Mouse (Mus musculus): ENCODE data around the gene Kpna4. TPM values are rescaled to one million over a fixed set of nuclear protein-coding genes. Genes with fewer than 3 reads are reported as not detected.

Gene Kpna4
- polyA plus RNA-seq, 1 experiment from 2014 or later: 22.7 TPM

DNA sequence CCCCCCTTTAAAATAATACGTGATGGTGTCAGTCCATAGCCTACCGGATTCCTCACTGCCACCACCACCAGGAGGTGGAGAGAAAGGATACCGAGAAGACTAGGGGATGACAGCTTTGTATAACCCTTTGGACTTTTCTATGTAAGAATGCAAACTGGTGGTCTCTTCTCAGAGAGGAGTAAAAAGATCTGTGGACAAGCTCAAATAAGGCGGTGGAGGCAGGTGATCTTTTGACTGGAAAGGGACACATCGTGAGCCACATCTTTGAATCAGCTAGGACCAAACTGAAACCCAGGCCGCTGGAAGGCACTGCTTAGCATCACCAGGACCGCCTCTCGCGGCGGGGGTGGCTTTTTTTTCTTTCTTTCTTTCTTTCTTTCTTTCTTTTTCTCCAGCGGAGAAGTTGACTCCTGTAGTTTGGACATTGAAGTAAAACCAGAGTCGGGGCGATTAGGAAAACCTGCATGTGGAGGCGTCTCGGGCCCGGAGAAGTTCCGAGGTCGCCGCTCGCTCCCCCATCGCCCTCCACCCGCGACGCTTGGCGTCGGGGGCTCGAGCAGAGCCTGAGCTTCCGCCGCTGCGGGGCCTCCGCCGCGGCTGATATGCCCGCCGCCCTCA, 913 bp downstream of the Kpna4 start:
- Histone ChIP-seq H3K4me1 (ENCODE audit: control insufficient read depth, insufficient read depth, low read length) (no peaks in the 10 kb centered on the region; the same call in 1 of the 2 replicates), H3K36me3 (ENCODE audit: control insufficient read depth, insufficient read depth, low read length) (no peaks in the 10 kb centered on the region; the same call in 1 of the 2 replicates), H3K4me2 (ENCODE audit: low read depth, low read length) (peak overlapping the region; percentile 71), H3K4me3 (replicated peaks; ENCODE audit: low read length) (peak overlapping the region; percentile 86), H3K27me3 (ENCODE audit: control insufficient read depth, insufficient read depth, low read length) (no peaks in the 10 kb centered on the region), H3K27ac (ENCODE audit: low read length) (peak overlapping the region; percentile 97), H3K9ac (ENCODE audit: low read length) (peak overlapping the region; percentile 93), H3K9me3 (replicated peaks; ENCODE audit: control insufficient read depth, low read length) (no peaks in the 10 kb centered on the region)
- no peak for ATAC-seq (ENCODE audit: insufficient read depth, low FRiP score)
- under 1% methylated on average over 35 of the region's 35 CpGs for WGBS

DNA sequence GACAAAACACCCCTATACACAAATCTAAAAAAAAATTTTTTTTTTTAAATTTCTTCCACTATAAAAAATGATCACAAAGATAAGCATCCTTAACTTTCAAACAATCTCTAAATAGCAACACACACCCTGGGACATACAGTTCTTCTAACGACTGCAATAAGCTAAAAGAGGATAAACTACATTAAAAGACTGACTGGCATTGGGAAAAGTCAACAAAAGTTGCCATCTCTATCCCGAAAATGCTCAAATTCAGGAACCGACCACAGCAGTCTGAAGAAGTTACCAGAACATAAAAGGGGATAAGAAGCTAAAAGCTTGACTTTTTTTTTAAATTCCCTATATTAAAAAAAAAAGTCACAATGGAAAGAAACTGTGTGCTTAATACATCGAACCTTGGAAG, 1.5 kb downstream of the Kpna4 start:
- H3K9ac ChIP-seq (ENCODE audit: low read length): peak overlapping the region; percentile 93
- H3K4me2 ChIP-seq (ENCODE audit: low read depth, low read length): peak overlapping the region; percentile 71
- H3K27me3 ChIP-seq (ENCODE audit: control insufficient read depth, insufficient read depth, low read length): no peaks in the 10 kb centered on the region
- peak overlapping the region; percentile 86 for H3K4me3 ChIP-seq (replicated peaks; ENCODE audit: low read length)
- ATAC-seq (ENCODE audit: insufficient read depth, low FRiP score): no peak
- whole genome bisulfite sequencing: 5% methylated on average over 4 of the region's 4 CpGs
- no peaks in the 10 kb centered on the region; the same call in 1 of the 2 replicates for H3K36me3 ChIP-seq (ENCODE audit: control insufficient read depth, insufficient read depth, low read length)
- H3K9me3 ChIP-seq (replicated peaks; ENCODE audit: control insufficient read depth, low read length): no peaks in the 10 kb centered on the region
- H3K27ac ChIP-seq (ENCODE audit: low read length): no peak overlapping the region; the same call in 1 of the 2 replicates
- H3K4me1 ChIP-seq (ENCODE audit: control insufficient read depth, insufficient read depth, low read length): no peaks in the 10 kb centered on the region; the same call in 1 of the 2 replicates

DNA sequence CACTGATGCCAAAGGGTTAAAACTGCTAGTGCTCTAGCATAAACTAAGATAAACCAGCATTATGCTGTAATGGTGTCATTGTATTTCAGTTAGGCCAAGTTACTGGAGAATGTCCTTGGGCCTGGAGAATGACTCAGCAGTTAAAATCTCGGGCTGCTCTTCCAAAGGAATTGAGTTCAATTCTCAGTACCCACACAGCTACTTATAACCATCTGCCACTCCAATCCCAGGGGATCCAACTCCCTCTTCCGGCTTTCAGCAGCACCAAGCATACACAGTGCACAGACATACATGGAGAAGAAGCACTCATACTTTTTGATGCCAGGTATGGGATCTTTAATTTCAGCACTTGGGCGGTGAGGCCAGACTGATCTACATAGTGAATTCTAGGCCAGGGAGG, 8.1 kb downstream of the Kpna4 start:
- H3K4me1 ChIP-seq (ENCODE audit: control insufficient read depth, insufficient read depth, low read length): peaks cover 6% of the 10 kb centered on the region; the same call in 1 of the 2 replicates
- H3K27me3 ChIP-seq (ENCODE audit: control insufficient read depth, insufficient read depth, low read length): no peaks in the 10 kb centered on the region
- no peak overlapping the region for H3K4me3 ChIP-seq (replicated peaks; ENCODE audit: low read length)
- no peak for ATAC-seq (ENCODE audit: insufficient read depth, low FRiP score)
- no peak overlapping the region for H3K4me2 ChIP-seq (ENCODE audit: low read depth, low read length)
- no peaks in the 10 kb centered on the region; the same call in 1 of the 2 replicates for H3K36me3 ChIP-seq (ENCODE audit: control insufficient read depth, insufficient read depth, low read length)
- H3K9me3 ChIP-seq (replicated peaks; ENCODE audit: control insufficient read depth, low read length): no peaks in the 10 kb centered on the region
- no peak overlapping the region for H3K27ac ChIP-seq (ENCODE audit: low read length)
- WGBS: 62% methylated on average over 3 of the region's 3 CpGs
- H3K9ac ChIP-seq (ENCODE audit: low read length): no peak overlapping the region

DNA sequence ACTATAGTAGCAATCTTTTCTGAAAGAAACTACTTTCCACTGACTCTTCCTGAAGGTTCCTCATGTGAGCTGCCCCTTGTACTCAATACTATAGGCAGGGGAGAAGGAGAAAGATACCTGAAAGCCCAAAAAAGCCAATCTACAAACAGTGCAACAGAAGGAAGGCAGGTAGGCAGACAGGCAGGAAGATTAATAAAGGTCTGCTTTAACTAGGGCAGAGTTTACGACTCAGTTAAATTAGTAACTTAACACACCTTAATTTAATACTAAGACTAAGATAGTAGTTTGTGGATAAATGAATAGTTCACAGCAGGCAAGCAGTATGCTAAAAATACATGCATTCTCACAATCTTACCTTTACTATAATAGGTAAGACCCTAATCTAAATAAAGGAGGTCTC, 12.2 kb downstream of the Kpna4 start:
- WGBS: 88% methylated on average over 1 of the region's 1 CpGs
- H3K4me2 ChIP-seq (ENCODE audit: low read depth, low read length): no peak overlapping the region
- no peak overlapping the region for H3K4me3 ChIP-seq (replicated peaks; ENCODE audit: low read length)
- no peaks in the 10 kb centered on the region for H3K36me3 ChIP-seq (ENCODE audit: control insufficient read depth, insufficient read depth, low read length)
- H3K27ac ChIP-seq (ENCODE audit: low read length): no peak overlapping the region
- no peaks in the 10 kb centered on the region for H3K27me3 ChIP-seq (ENCODE audit: control insufficient read depth, insufficient read depth, low read length)
- no peak overlapping the region for H3K9ac ChIP-seq (ENCODE audit: low read length)
- no peak for ATAC-seq (ENCODE audit: insufficient read depth, low FRiP score)
- no peaks in the 10 kb centered on the region for H3K9me3 ChIP-seq (replicated peaks; ENCODE audit: control insufficient read depth, low read length)
- H3K4me1 ChIP-seq (ENCODE audit: control insufficient read depth, insufficient read depth, low read length): peaks cover 6% of the 10 kb centered on the region; the same call in 1 of the 2 replicates

DNA sequence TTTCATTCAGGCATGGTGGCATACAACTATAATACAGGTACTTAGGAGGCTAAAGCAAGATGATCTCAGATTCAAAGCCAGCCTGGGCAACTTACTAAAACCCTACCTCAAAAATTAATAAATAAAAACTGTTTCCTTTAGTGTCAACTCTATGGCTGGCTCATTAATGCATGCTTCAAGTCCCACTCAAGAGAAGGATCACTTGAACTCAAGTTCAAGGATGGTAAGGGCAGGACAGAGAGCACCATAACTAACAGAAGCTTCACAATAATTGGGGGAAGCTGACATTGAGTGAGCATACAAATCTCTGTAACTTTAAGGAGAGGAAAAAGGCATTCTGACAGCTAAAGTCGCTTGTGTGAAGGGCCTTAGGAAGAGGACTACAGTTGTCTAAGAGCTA, 13.0 kb downstream of the Kpna4 start:
- H3K4me3 ChIP-seq (replicated peaks; ENCODE audit: low read length): no peak overlapping the region
- no peak overlapping the region for H3K4me2 ChIP-seq (ENCODE audit: low read depth, low read length)
- H3K27me3 ChIP-seq (ENCODE audit: control insufficient read depth, insufficient read depth, low read length): no peaks in the 10 kb centered on the region
- H3K27ac ChIP-seq (ENCODE audit: low read length): no peak overlapping the region
- H3K36me3 ChIP-seq (ENCODE audit: control insufficient read depth, insufficient read depth, low read length): no peaks in the 10 kb centered on the region
- H3K9me3 ChIP-seq (replicated peaks; ENCODE audit: control insufficient read depth, low read length): no peaks in the 10 kb centered on the region
- no peak overlapping the region for H3K9ac ChIP-seq (ENCODE audit: low read length)
- peaks cover 5% of the 10 kb centered on the region; the same call in 1 of the 2 replicates for H3K4me1 ChIP-seq (ENCODE audit: control insufficient read depth, insufficient read depth, low read length)
- ATAC-seq (ENCODE audit: insufficient read depth, low FRiP score): no peak
- 71% methylated on average over 1 of the region's 1 CpGs for WGBS

DNA sequence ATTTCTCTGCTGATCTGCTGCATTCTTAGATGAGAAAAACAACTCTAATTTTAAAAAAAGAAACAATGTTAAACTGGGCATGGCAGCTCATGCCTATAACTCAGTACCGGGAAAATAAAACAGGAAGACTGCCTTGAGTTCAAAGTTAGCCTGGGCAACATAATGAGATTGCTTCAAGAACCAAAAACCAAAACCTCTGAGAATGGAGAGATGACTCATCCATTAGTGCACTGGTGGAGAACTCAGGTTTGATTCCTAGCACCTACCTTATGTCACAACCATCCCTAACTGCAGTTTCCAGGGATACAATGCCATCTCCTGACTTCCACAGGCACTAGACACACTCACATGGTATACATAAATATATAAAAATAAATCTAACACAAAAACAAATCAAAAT, 17.8 kb downstream of the Kpna4 start:
- H3K27ac ChIP-seq (ENCODE audit: low read length): no peak overlapping the region
- no peaks in the 10 kb centered on the region for H3K36me3 ChIP-seq (ENCODE audit: control insufficient read depth, insufficient read depth, low read length)
- H3K9ac ChIP-seq (ENCODE audit: low read length): no peak overlapping the region
- WGBS: 95% methylated on average over 1 of the region's 1 CpGs
- H3K4me1 ChIP-seq (ENCODE audit: control insufficient read depth, insufficient read depth, low read length): no peaks in the 10 kb centered on the region
- no peaks in the 10 kb centered on the region for H3K9me3 ChIP-seq (replicated peaks; ENCODE audit: control insufficient read depth, low read length)
- no peak for ATAC-seq (ENCODE audit: insufficient read depth, low FRiP score)
- H3K27me3 ChIP-seq (ENCODE audit: control insufficient read depth, insufficient read depth, low read length): no peaks in the 10 kb centered on the region
- H3K4me3 ChIP-seq (replicated peaks; ENCODE audit: low read length): no peak overlapping the region
- no peak overlapping the region for H3K4me2 ChIP-seq (ENCODE audit: low read depth, low read length)

DNA sequence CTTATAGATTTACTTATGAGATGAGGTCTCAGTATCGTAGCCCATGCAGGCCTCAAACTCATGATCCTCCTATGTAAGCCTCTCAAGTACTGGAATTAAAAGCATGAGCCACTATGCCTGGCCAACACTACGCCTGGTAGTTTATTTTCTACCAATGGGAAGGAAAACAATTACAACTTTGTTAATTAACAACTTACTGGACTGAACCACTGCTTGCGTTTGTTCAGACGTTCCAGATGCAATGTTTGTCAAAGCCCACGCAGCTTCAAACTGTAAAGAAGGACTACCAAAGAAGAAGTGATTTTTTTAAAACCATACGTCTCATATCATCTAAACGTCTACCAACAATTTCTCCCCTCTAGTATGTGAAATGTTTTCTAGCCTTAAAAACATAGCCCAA, 32.5 kb downstream of the Kpna4 start:
- Histone ChIP-seq H3K9ac (ENCODE audit: low read length) (no peak overlapping the region), H3K4me1 (ENCODE audit: control insufficient read depth, insufficient read depth, low read length) (no peaks in the 10 kb centered on the region), H3K9me3 (replicated peaks; ENCODE audit: control insufficient read depth, low read length) (no peaks in the 10 kb centered on the region), H3K4me3 (replicated peaks; ENCODE audit: low read length) (no peak overlapping the region), H3K27me3 (ENCODE audit: control insufficient read depth, insufficient read depth, low read length) (no peaks in the 10 kb centered on the region), H3K4me2 (ENCODE audit: low read depth, low read length) (no peak overlapping the region), H3K36me3 (ENCODE audit: control insufficient read depth, insufficient read depth, low read length) (peaks cover 13% of the 10 kb centered on the region), H3K27ac (ENCODE audit: low read length) (no peak overlapping the region)
- WGBS: 91% methylated on average over 7 of the region's 7 CpGs
- no peak for ATAC-seq (ENCODE audit: insufficient read depth, low FRiP score)

DNA sequence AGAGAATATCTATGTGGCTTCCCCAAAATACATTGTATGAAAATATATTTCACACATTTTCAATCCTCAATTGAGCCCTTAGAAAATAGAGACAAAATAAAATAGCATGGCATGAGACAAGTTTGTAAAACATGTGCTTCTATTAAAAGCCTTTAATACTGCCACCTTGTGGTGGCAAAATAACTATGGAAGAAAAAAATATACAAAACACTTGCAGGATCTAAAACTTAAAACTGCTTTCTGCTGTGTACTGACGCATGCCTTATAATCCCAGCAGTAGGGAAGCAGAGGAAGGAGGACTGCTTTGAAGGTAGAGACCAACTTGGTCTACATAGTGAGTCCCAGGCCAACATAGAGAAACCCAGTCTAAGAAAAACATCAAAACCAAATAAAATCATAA, 62.9 kb downstream of the Kpna4 start:
- 42% methylated on average over 1 of the region's 1 CpGs for WGBS
- no peak overlapping the region for H3K9ac ChIP-seq (ENCODE audit: low read length)
- no peak overlapping the region for H3K4me2 ChIP-seq (ENCODE audit: low read depth, low read length)
- no peaks in the 10 kb centered on the region for H3K4me1 ChIP-seq (ENCODE audit: control insufficient read depth, insufficient read depth, low read length)
- no peak overlapping the region for H3K4me3 ChIP-seq (replicated peaks; ENCODE audit: low read length)
- no peaks in the 10 kb centered on the region for H3K27me3 ChIP-seq (ENCODE audit: control insufficient read depth, insufficient read depth, low read length)
- no peak for ATAC-seq (ENCODE audit: insufficient read depth, low FRiP score)
- no peaks in the 10 kb centered on the region for H3K36me3 ChIP-seq (ENCODE audit: control insufficient read depth, insufficient read depth, low read length)
- no peak overlapping the region for H3K27ac ChIP-seq (ENCODE audit: low read length)
- H3K9me3 ChIP-seq (replicated peaks; ENCODE audit: control insufficient read depth, low read length): no peaks in the 10 kb centered on the region

DNA sequence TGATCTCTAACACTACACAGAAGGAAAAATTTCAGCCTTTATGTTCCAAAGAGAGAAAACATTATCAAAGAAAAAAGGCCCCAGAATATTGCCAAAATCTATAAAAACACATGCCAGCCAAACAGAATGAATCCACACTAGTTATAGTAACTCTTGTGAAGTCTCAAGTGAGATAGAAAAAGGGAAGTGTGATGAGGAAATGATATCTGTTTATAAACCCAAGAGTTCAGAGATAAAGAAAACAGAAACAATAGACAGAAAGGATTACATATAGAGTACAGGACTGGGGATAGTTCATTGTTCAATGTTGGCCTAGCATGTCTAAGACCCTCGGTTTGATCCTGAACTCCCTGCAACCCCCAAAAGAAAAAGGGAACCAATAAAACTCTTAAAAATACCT, 64.1 kb downstream of the Kpna4 start:
- Histone ChIP-seq H3K9me3 (replicated peaks; ENCODE audit: control insufficient read depth, low read length) (no peaks in the 10 kb centered on the region), H3K4me3 (replicated peaks; ENCODE audit: low read length) (no peak overlapping the region), H3K4me1 (ENCODE audit: control insufficient read depth, insufficient read depth, low read length) (no peaks in the 10 kb centered on the region), H3K27me3 (ENCODE audit: control insufficient read depth, insufficient read depth, low read length) (no peaks in the 10 kb centered on the region), H3K4me2 (ENCODE audit: low read depth, low read length) (no peak overlapping the region), H3K27ac (ENCODE audit: low read length) (no peak overlapping the region), H3K9ac (ENCODE audit: low read length) (no peak overlapping the region), H3K36me3 (ENCODE audit: control insufficient read depth, insufficient read depth, low read length) (no peaks in the 10 kb centered on the region)
- ATAC-seq (ENCODE audit: insufficient read depth, low FRiP score): no peak
- 88% methylated on average over 1 of the region's 1 CpGs for WGBS
